Mouse (Mus musculus): ENCODE results near the gene Tinag. TPM values are rescaled to one million over a fixed set of nuclear protein-coding genes. Genes with fewer than 3 reads are reported as not detected.

Gene Tinag
- total and polyA plus RNA-seq, 3 experiments: not detected

DNA sequence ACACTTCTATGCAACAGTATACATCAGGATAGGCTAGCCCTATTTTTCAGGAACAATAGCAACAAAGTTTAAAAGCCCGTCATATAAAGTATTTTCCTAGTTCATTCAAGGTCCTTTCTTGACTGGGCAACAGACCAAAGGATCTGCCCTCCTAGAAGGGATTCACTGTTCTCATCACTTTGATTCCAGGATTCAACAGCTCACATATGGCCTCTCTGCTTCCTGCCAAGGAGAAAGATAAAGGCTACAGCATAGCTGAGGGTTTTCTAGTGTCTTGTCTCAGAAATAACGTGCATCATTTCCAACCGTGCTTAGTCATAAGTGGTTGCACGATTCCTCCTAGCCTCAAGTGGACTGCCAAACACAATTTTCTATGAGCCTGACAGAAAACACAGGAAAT is 11.0 kb upstream of the Tinag start:
- Histone ChIP-seq H3K4me3 (ENCODE audit: control insufficient read depth in 1 of 2, insufficient read depth in 1 of 2, low read depth in 2 of 2, low read length in 2 of 2) (no peak overlapping the region), H3K9me3 (replicated peaks; ENCODE audit: insufficient read depth, low read length) (no peaks in the 10 kb centered on the region), H3K36me3 (ENCODE audit: control insufficient read depth in 1 of 2, insufficient read depth in 2 of 2, low read length in 2 of 2) (no peaks in the 10 kb centered on the region), H3K9ac (ENCODE audit: control insufficient read depth, low read depth, low read length, poor library complexity, severe bottlenecking) (no peak overlapping the region), H3K79me2 (ENCODE audit: control insufficient read depth, insufficient read depth, low read length, poor library complexity) (no peaks in the 10 kb centered on the region), H3K27me3 (ENCODE audit: control insufficient read depth in 1 of 2, insufficient read depth in 2 of 2, low read length in 2 of 2) (no peaks in the 10 kb centered on the region), H3K27ac (ENCODE audit: control insufficient read depth, low read depth, low read length) (no peak overlapping the region), H3K4me1 (ENCODE audit: control insufficient read depth in 1 of 2, insufficient read depth in 2 of 2, low read length in 2 of 2) (no peaks in the 10 kb centered on the region)
- TF ChIP-seq TBP (IDR thresholded peaks at IDR 0.05; ENCODE audit: low read depth, low read length): no peak
- no peak for TF ChIP-seq MYB (IDR thresholded peaks at IDR 0.05; ENCODE audit: low read depth, low read length)
- no peak for TF ChIP-seq POLR2AphosphoS5 (IDR thresholded peaks at IDR 0.05; ENCODE audit: borderline replicate concordance, low read depth, low read length)
- no peak for TF ChIP-seq CHD2 (IDR thresholded peaks at IDR 0.05; ENCODE audit: low read length)
- TF ChIP-seq EP300 (IDR thresholded peaks at IDR 0.05; ENCODE audit: low read depth in 1 of 2, low read length in 2 of 2): no peak
- TF ChIP-seq BHLHE40 (IDR thresholded peaks at IDR 0.05; ENCODE audit: borderline replicate concordance, low read depth, low read length): no peak
- no peak for TF ChIP-seq ZNF384 (IDR thresholded peaks at IDR 0.05; ENCODE audit: low read depth, low read length)
- TF ChIP-seq E2F4 (IDR thresholded peaks at IDR 0.05; ENCODE audit: borderline replicate concordance, low read depth, low read length): no peak
- TF ChIP-seq HCFC1 (IDR thresholded peaks at IDR 0.05; ENCODE audit: low read depth, low read length): no peak
- DNase-seq (ENCODE audit: low read depth, low spot score): no peak

DNA sequence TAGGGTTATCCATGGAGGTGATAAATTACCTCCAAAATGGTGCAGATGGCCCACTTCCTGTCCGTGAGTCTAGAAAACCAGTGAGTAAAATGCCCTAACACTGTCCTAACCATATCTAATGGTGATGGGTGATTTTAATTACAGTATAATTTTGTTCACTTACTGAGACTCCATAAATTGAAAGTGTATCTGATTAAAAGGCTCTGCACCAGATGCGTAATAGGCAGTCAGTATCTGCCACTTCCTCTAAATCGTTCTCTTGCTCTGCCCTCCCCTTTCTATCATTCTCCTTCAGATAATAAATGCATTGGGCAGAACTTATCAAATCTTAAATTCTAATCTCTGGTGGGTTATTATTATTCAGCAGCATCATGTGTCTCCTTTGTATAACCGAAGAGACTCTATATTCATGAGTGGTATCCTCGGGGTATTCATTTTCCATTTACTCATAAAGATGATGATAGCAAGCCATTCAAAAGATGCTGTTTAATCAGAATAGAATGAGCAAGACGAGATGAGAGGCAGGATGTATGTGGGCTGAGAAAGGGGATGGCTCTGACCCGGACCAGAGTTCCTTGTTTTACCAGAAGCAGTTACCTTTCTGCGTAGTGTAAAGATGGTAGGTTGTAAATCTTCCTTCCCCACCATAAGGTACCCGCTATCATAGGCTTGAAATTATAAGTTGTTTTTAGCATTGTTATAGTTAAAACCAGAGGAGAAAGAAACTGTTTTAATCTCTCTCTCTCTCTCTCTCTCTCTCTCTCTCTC is 9.0 kb upstream of the Tinag start:
- H3K9ac ChIP-seq (ENCODE audit: control insufficient read depth, low read depth, low read length, poor library complexity, severe bottlenecking): no peak overlapping the region
- H3K4me3 ChIP-seq (ENCODE audit: control insufficient read depth in 1 of 2, insufficient read depth in 1 of 2, low read depth in 2 of 2, low read length in 2 of 2): no peak overlapping the region
- no peak for DNase-seq (ENCODE audit: low read depth, low spot score)
- H3K36me3 ChIP-seq (ENCODE audit: control insufficient read depth in 1 of 2, insufficient read depth in 2 of 2, low read length in 2 of 2): no peaks in the 10 kb centered on the region
- H3K4me1 ChIP-seq (ENCODE audit: control insufficient read depth in 1 of 2, insufficient read depth in 2 of 2, low read length in 2 of 2): no peaks in the 10 kb centered on the region
- TF ChIP-seq ELF1 (IDR thresholded peaks at IDR 0.05; ENCODE audit: low read depth, low read length) (no peak), KAT2A (conservative IDR thresholded peaks at IDR 0.05; ENCODE audit: low read depth, low read length) (no peak), GABPA (IDR thresholded peaks at IDR 0.05; ENCODE audit: low read depth, low read length) (no peak), MEF2A (IDR thresholded peaks at IDR 0.05; ENCODE audit: extremely low read depth, insufficient replicate concordance, low read depth, low read length, poor library complexity, severe bottlenecking) (no peak)
- no peaks in the 10 kb centered on the region for H3K79me2 ChIP-seq (ENCODE audit: control insufficient read depth, insufficient read depth, low read length, poor library complexity)
- H3K9me3 ChIP-seq (replicated peaks; ENCODE audit: insufficient read depth, low read length): no peaks in the 10 kb centered on the region
- H3K27ac ChIP-seq (ENCODE audit: control insufficient read depth, low read depth, low read length): no peak overlapping the region
- H3K27me3 ChIP-seq (ENCODE audit: control insufficient read depth in 1 of 2, insufficient read depth in 2 of 2, low read length in 2 of 2): no peaks in the 10 kb centered on the region

DNA sequence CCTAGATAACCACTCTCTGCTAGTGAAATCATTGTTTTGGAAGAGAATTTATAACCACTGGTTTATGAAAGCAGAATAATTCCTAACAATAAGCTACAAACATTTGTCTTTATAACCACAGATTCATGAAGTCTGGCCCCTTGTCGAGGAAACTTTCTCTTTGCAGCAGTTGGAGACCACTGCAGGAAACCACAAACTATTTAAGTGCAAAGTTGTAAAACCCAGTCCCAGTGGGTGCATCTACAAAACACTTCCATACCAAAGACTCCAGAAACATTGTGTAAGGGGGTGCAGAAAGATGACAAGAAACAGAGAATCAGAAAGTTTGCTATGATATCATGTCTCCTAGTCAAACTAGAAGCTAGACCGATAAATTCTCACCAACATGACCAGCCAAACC is 5.8 kb upstream of the Tinag start:
- Histone ChIP-seq H3K4me1 (ENCODE audit: control insufficient read depth in 1 of 2, insufficient read depth in 2 of 2, low read length in 2 of 2) (no peaks in the 10 kb centered on the region), H3K9ac (ENCODE audit: control insufficient read depth, low read depth, low read length, poor library complexity, severe bottlenecking) (no peak overlapping the region), H3K27ac (ENCODE audit: control insufficient read depth, low read depth, low read length) (no peak overlapping the region), H3K36me3 (ENCODE audit: control insufficient read depth in 1 of 2, insufficient read depth in 2 of 2, low read length in 2 of 2) (no peaks in the 10 kb centered on the region), H3K9me3 (replicated peaks; ENCODE audit: insufficient read depth, low read length) (no peaks in the 10 kb centered on the region), H3K79me2 (ENCODE audit: control insufficient read depth, insufficient read depth, low read length, poor library complexity) (no peaks in the 10 kb centered on the region), H3K27me3 (ENCODE audit: control insufficient read depth in 1 of 2, insufficient read depth in 2 of 2, low read length in 2 of 2) (no peaks in the 10 kb centered on the region), H3K4me3 (ENCODE audit: control insufficient read depth in 1 of 2, insufficient read depth in 1 of 2, low read depth in 2 of 2, low read length in 2 of 2) (no peak overlapping the region)
- TF ChIP-seq USF1 (IDR thresholded peaks at IDR 0.05; ENCODE audit: low read depth, low read length): no peak
- TF ChIP-seq ZNF384 (IDR thresholded peaks at IDR 0.05; ENCODE audit: low read depth, low read length): no peak
- TF ChIP-seq GATA1 (IDR thresholded peaks at IDR 0.05; ENCODE audit: low read depth, low read length): no peak
- TF ChIP-seq ZKSCAN1 (IDR thresholded peaks at IDR 0.05; ENCODE audit: low read depth, low read length): no peak
- no peak for TF ChIP-seq ZC3H11A (IDR thresholded peaks at IDR 0.05; ENCODE audit: low read depth, low read length)
- DNase-seq (ENCODE audit: low read depth, low spot score): no peak
